Comparison of ENCODE assay signal across 9 mouse cellular contexts in genomic region chr15:20448861-20449663, GRCm38 (mm10). TPM values are rescaled to one million over a fixed set of nuclear protein-coding genes. Genes with fewer than 3 reads are reported as not detected.
DNase-seq lines count a peak whose midpoint lies in the region; ATAC-seq lines count a peak whose summit lies in the region.
"Had no signal": no experiment of that assay in that cellular context is flagged by ENCODE, and none has a peak within 500 bp of the region (broad histone marks: within the 10 kb centered on the region; RNA-seq: fewer than 3 reads in every experiment).

Cdh12 (plus strand) TSS chr15:20449265.

- H3K4me3 ChIP-seq in heart, embryonic 11.5 days (ENCODE audit: low read depth, low read length) = peak within 1 kb of the TSS; percentile 36
- peak within 1 kb of the TSS; percentile 19 for H3K4me3 ChIP-seq in embryonic facial prominence, embryonic 11.5 days (ENCODE audit: low read depth, low read length)
- H3K4me3 ChIP-seq in intestine, embryonic 14.5 days (ENCODE audit: low read depth, low read length) = peak within 1 kb of the TSS; percentile 36
- H3K4me3 ChIP-seq in midbrain, embryonic 11.5 days (ENCODE audit: low read depth, low read length) = peak within 1 kb of the TSS; percentile 38

- 0 out of 2 replicates have a peak within 1 kb of the TSS, but pooled peaks have one; percentile 28 for H3K9ac ChIP-seq in heart, embryonic 11.5 days (ENCODE audit: low read depth, low read length)
- peak within 1 kb of the TSS; percentile 29; the same call in 1 of the 2 replicates for H3K9ac ChIP-seq in embryonic facial prominence, embryonic 11.5 days (replicated peaks; ENCODE audit: low read length)
- 0 out of 2 replicates have a peak within 1 kb of the TSS, but pooled peaks have one; percentile 8 for H3K9ac ChIP-seq in intestine, embryonic 14.5 days (ENCODE audit: low read length)
- H3K9ac ChIP-seq in midbrain, embryonic 11.5 days (ENCODE audit: low read length) = peak within 1 kb of the TSS; percentile 55

- H3K27me3 ChIP-seq in heart, embryonic 11.5 days (ENCODE audit: control insufficient read depth, insufficient read depth, low read length) = 0 out of 2 replicates have a peak, but pooled peaks cover 2% of the 10 kb centered on the region
- H3K27me3 ChIP-seq in embryonic facial prominence, embryonic 11.5 days (ENCODE audit: control insufficient read depth, insufficient read depth, low read length) = no peaks in the 10 kb centered on the region
- no peaks in the 10 kb centered on the region for H3K27me3 ChIP-seq in intestine, embryonic 14.5 days (replicated peaks; ENCODE audit: control insufficient read depth, insufficient read depth, low read length)
- no peaks in the 10 kb centered on the region for H3K27me3 ChIP-seq in midbrain, embryonic 11.5 days (ENCODE audit: control insufficient read depth, insufficient read depth, low read length)

- no peaks in the 10 kb centered on the region for H3K9me3 ChIP-seq in heart, embryonic 11.5 days (replicated peaks; ENCODE audit: control insufficient read depth, low read length)
- no peaks in the 10 kb centered on the region for H3K9me3 ChIP-seq in embryonic facial prominence, embryonic 11.5 days (replicated peaks; ENCODE audit: control insufficient read depth, low read length)
- H3K9me3 ChIP-seq in intestine, embryonic 14.5 days (ENCODE audit: control insufficient read depth, low read length) = no peaks in the 10 kb centered on the region
- H3K9me3 ChIP-seq in midbrain, embryonic 11.5 days (ENCODE audit: control insufficient read depth, low read length) = no peaks in the 10 kb centered on the region

- intact Hi-C loops in heart, postnatal 10 days (cut with DNase I) = no loop called here

- no peaks in the 10 kb centered on the region for H3K36me3 ChIP-seq in heart, embryonic 11.5 days (ENCODE audit: control insufficient read depth, insufficient read depth, low read length)
- no peaks in the 10 kb centered on the region for H3K36me3 ChIP-seq in embryonic facial prominence, embryonic 11.5 days (replicated peaks; ENCODE audit: control insufficient read depth, insufficient read depth, low read depth, low read length)
- no peaks in the 10 kb centered on the region for H3K36me3 ChIP-seq in intestine, embryonic 14.5 days (ENCODE audit: control insufficient read depth, insufficient read depth, low read length)
- no peaks in the 10 kb centered on the region for H3K36me3 ChIP-seq in midbrain, embryonic 11.5 days (ENCODE audit: control insufficient read depth, insufficient read depth, low read length)

- H3K4me1 ChIP-seq in heart, embryonic 11.5 days (ENCODE audit: control insufficient read depth, insufficient read depth, low read length) = no peaks in the 10 kb centered on the region
- H3K4me1 ChIP-seq in embryonic facial prominence, embryonic 11.5 days (ENCODE audit: control insufficient read depth, insufficient read depth, low read length) = no peaks in the 10 kb centered on the region
- H3K4me1 ChIP-seq in intestine, embryonic 14.5 days (replicated peaks; ENCODE audit: control insufficient read depth, insufficient read depth, low read length) = no peaks in the 10 kb centered on the region
- H3K4me1 ChIP-seq in midbrain, embryonic 11.5 days (ENCODE audit: control insufficient read depth, insufficient read depth, low read length) = no peaks in the 10 kb centered on the region; the same call in 1 of the 2 replicates

- peak within 1 kb of the TSS; percentile 72 for H3K4me2 ChIP-seq in heart, embryonic 11.5 days
- H3K4me2 ChIP-seq in embryonic facial prominence, embryonic 11.5 days (ENCODE audit: low read depth, low read length) = peak within 1 kb of the TSS; percentile 41
- peak within 1 kb of the TSS; percentile 57 for H3K4me2 ChIP-seq in intestine, embryonic 14.5 days (ENCODE audit: low read length)
- peak within 1 kb of the TSS; percentile 64 for H3K4me2 ChIP-seq in midbrain, embryonic 11.5 days

- 15% methylated on average over 18 of the region's 18 CpGs for WGBS in heart, embryonic 11.5 days (ENCODE audit: insufficient replicate concordance)
- 9% methylated on average over 18 of the region's 18 CpGs for WGBS in embryonic facial prominence, embryonic 11.5 days
- WGBS in intestine, embryonic 14.5 days = 10% methylated on average over 18 of the region's 18 CpGs
- 5% methylated on average over 18 of the region's 18 CpGs for WGBS in midbrain, embryonic 11.5 days

- no peak within 1 kb of the TSS for H3K27ac ChIP-seq in heart, embryonic 11.5 days (ENCODE audit: low read depth, low read length)
- no peak within 1 kb of the TSS for H3K27ac ChIP-seq in embryonic facial prominence, embryonic 11.5 days (replicated peaks; ENCODE audit: low read depth, low read length)
- H3K27ac ChIP-seq in intestine, embryonic 14.5 days (ENCODE audit: low read depth) = no peak within 1 kb of the TSS
- H3K27ac ChIP-seq in midbrain, embryonic 11.5 days (ENCODE audit: low read depth, low read length) = no peak within 1 kb of the TSS

- no peak for ATAC-seq in heart, embryonic 11.5 days (replicated peaks; ENCODE audit: insufficient number of reproducible peaks, low FRiP score, low TSS enrichment)
- ATAC-seq in embryonic facial prominence, embryonic 11.5 days (replicated peaks; ENCODE audit: insufficient number of reproducible peaks, low FRiP score, low TSS enrichment, low read depth) = 0 out of 2 replicates have a peak, but pooled peaks have one; percentile 52
- ATAC-seq in intestine, embryonic 14.5 days (replicated peaks; ENCODE audit: low FRiP score, low TSS enrichment, low read depth) = no peak
- peak; percentile 95 for ATAC-seq in midbrain, embryonic 11.5 days (ENCODE audit: low FRiP score)

- DNase-seq in heart, postnatal 10 days = no peak
- DNase-seq in embryonic facial prominence, embryonic 11.5 days (ENCODE audit: low spot score) = peak; percentile 32
- DNase-seq in intestine, embryonic 14.5 days (ENCODE audit: low spot score) = peak; percentile 52
- peak; percentile 96 for DNase-seq in midbrain, embryonic 11.5 days (ENCODE audit: low spot score, missing footprints)
- DNase-seq in telencephalon, adult 2 months (ENCODE audit: low read depth, low spot score) = peak; percentile 47
- DNase-seq in urinary bladder, postnatal 10 days (ENCODE audit: low spot score) = no peak
- no peak for DNase-seq in T-cell, adult 2 months (ENCODE audit: low spot score)

RNA-seq across cellular contexts. Expression of gene Cdh12, which starts in this region (rescaled TPM):
- 0.04 and 0.07 TPM in 2 replicates for polyA plus RNA-seq in heart, embryonic 11.5 days (2014; fragmentation: Nextera tagmentation; extraction: Ambion mirVana)
- total RNA-seq in heart, postnatal 10 days (2021) = under 1 TPM in 1 of 2 experiments, not detected in 1; 0.05 TPM
- polyA plus RNA-seq in embryonic facial prominence, embryonic 11.5 days (2014; fragmentation: Nextera tagmentation; extraction: Ambion mirVana) = 0.25 and 1.0 TPM in 2 replicates
- 0.97 and 1.1 TPM in 2 replicates for polyA plus RNA-seq in intestine, embryonic 14.5 days (2014; fragmentation: Nextera tagmentation; extraction: Ambion mirVana)
- polyA plus RNA-seq in midbrain, embryonic 11.5 days (2014; fragmentation: Nextera tagmentation; extraction: Ambion mirVana) = 0.61 and 1.3 TPM in 2 replicates
- total RNA-seq: common myeloid progenitor, adult 5-6 weeks had no signal

Comparison
In these comparisons a context has a peak if more than half of its experiments do, and no peak if none do; other contexts are left out.
1. ATAC-seq: peak in embryonic facial prominence, embryonic 11.5 days (single experiment) and midbrain, embryonic 11.5 days (single experiment); none in heart, embryonic 11.5 days (single experiment) and intestine, embryonic 14.5 days (single experiment).
2. DNase-seq: peak in embryonic facial prominence, embryonic 11.5 days (single experiment), intestine, embryonic 14.5 days (single experiment), midbrain, embryonic 11.5 days (single experiment) and telencephalon, adult 2 months (single experiment); none in heart, postnatal 10 days (0 of 2), urinary bladder, postnatal 10 days (single experiment) and T-cell, adult 2 months (single experiment).
3. Peak in every context shown above with its lines, with median percentiles within 50 percentile points of each other: H3K4me2 ChIP-seq, H3K4me3 ChIP-seq and H3K9ac ChIP-seq.